Mouse (Mus musculus): Measurements from ENCODE around the gene 9130008F23Rik.

The 9130008F23Rik gene

DNA sequence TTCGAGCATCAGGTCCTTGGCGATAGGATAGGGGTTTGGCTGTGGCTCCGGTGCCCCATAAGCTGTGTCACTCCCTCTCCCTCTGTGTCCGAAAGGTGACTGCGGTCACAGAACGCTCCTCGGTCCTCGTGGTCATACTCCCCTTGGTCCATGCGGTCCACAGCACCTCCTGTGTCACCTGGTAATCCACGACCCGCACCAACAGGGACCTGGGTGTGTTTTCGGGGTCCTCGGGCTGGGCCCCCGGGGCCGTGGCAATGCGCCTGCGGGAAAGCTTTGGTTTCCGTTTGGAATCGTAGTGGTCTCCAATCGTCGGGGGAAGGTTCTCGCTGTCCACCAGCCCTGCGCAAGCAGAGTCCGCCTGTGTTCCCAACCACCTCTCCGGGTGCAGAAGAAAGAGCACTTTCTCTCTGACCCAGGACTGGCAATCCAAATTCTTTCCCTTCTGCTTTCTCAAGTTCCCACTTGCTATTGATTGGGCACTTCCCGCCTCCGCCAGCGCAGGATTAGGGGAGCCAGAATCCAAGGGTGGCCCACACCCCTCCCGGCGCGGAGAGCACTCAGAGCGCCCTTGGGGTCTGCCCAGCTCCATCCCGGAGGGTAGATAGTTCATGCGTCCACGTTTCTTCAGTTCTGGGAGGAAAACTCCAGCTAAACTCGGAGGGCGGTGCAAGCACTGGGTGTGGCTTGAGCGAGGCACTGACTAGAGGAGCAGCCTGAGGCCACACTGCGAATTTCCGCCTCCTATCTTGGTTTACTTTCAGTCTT is at the start of gene 9130008F23Rik:
Gene 9130008F23Rik (minus strand): TSS at position 636 of the 768 bp plus-strand sequence.
- peak; percentile 66 for DNase-seq

DNA sequence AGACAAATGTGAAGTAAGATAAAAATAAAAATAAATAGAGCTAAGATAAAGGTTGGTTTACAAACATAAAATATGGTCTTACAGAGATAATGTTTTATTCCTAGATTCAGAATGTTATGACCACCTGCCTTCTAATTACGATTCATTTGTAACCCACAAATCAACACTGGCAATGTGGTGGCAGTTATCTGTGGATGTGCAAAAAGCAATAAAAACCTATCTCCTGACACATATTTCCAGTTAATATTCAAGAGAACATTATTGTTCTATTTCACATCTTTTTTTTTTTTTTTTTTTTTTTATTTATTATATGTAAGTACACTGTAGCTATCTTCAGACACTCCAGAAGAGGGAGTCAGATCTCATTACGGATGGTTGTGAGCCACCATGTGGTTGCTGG is 35.1 kb upstream of the 9130008F23Rik start:
- DNase-seq: no peak

DNA sequence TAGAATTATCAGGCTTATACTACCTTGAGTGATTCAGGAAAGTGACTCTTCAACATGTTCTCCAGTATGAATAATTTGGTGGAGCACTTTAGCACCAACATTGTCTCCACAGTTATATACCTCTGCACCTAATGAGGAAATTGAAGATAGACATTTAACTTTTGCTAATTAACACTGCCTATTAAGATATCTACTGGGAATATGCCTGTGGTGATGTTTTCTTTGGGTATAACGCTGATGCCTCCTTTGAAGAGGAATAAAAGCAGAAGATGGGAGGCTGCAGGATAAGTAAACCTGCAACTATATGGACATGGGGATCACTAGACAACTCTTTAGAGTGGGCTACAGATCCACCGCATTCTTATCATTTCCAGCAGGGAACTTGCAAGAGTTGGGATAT is 33.9 kb upstream of the 9130008F23Rik start, which contains the start of gene Glyatl3:
Gene Glyatl3 (minus strand): TSS at position 101 of the 400 bp plus-strand sequence.
- no peak for DNase-seq

DNA sequence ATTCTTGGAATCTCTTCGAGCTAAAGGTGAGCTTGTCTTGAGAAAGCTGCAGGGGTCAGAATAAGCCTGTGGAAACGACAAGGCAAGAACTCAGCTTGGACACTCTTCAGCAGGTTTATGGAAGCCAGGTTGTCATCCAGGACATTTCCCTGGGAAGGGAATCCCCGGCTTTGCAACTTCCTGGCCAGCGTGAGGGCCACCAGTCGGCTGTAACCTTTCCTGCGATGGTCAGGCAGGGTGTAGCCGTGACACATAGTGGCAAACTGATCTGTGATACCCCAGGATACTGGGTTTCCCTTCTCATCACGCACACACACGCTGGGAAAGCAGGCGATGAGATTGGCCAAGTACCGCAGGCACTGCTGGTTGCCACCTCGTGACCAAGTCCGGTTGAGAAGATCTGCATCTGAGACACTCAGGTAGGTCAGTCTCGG is 24.4 kb upstream of the 9130008F23Rik start:
- DNase-seq: peak; percentile 18

DNA sequence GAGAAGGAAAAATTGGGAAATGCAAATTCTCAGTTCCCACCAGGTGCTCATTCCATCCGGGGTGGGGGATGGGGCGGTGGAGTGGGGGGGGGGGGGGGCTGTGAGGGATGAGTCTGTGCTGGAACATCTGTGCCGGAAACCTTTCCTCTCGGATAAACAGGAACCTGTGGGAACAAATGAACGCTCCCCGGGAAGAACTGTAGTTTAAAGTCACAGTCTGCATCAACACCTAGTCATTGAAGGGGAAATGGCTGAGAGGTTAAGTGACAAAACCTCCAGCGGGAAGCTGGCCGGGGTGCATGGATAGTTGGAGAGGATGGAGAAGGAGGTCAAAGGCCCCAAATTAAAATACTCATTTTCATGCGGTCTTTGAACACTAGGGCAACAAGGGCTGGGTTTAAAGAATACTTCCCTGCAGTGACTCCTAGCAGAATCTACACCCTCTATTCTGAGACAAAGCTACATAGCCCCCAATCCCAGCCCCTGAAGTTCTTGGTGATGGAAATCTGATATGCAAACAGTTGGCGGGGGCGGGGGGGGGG is 23.8 kb upstream of the 9130008F23Rik start:
- DNase-seq: peak; percentile 5

DNA sequence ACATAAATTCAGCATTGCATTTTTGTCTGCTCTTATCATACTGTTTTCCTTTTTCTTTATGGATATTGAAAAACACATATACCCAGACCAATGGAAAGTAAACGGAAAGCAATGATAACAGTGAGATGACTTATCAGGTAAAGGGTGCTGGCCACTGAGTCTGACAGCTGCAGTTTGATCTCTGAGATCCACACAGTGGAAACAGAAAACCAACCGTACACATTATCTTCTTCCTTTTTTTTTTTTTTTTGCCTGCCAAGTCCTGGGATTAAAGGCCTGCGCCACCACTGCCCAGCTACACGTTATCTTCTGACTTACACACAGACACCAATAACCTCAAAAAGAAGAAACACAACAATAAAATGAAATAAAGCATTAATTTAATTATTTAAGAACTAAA is 23.0 kb upstream of the 9130008F23Rik start:
- DNase-seq: no peak

DNA sequence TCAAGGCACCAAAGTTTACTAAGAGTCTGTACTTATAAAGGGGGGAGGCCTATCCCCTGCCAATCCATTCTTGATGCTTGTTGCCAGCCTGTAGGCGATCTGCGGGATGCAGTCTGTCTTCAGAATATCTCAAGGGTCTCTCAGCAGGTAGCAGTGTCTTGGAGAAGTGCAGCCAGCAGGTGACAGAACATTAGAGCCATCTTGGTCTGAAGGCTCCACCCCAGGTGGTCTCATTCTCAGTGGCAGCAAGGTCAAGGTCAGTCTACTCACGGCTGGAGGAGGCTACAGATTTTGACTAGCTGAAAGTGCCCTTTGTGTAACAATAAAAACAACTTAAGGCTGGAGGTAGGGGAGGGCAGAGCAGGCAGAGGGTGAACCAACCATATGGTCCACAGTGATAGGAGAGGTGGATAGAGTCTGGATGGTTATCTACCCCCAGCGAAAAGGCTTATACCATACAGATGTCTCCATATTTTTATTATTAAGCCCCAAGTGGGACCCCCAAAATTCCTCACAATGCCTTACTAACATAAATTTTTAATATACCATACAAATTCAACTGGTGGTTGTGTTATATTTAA is 19.5 kb upstream of the 9130008F23Rik start:
- DNase-seq: no peak

DNA sequence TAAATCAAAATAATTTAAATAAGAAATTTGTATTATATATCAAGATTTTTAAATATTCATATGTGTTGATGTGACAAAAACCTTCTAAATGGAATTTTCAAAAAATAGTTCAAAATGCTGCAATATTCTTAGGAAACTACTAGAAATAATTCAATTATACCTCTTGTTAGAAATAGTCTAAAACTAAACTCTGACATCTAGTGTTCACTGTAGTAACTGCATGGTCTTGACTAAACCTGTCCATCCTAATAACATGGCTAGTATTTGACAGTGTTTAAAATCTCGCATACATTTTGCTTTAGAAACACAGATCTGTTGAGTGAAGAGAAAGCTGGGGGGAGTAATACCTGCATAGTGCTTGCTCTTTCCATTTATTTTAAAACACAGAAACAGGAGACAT is 16.5 kb upstream of the 9130008F23Rik start:
- peak; percentile 46 for DNase-seq

DNA sequence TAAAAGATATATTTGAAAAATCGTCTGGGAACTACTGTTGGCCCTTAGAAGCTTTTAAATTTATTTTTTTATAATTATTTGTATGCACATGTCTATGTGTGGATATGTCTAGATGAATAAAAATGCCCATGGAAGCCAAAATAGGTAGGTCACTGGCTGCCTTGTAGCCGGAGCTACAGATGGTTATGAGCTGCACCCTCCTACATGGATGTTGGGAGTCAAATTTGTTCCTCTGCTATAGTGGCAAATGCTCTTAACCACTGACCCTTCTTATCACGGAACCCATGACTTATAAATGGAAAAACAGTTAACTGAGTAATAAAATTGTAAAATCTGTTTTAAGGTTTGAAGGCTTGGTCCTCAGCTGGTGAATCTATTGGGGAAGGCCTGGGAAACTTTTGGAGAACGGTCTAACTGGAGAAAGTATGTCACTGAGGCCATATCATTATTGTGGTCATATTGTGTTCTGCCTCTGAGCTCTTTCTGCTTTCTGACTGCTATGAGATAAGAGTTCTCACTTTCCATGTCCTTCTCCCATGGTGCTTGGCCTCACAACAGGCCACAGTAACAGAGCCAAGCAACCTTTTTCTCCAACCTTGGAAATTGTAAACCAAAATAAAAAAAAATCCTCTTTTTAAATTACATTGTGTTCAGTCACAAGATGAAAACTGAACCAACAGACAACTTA is 7.6 kb upstream of the 9130008F23Rik start:
- no peak for DNase-seq

DNA sequence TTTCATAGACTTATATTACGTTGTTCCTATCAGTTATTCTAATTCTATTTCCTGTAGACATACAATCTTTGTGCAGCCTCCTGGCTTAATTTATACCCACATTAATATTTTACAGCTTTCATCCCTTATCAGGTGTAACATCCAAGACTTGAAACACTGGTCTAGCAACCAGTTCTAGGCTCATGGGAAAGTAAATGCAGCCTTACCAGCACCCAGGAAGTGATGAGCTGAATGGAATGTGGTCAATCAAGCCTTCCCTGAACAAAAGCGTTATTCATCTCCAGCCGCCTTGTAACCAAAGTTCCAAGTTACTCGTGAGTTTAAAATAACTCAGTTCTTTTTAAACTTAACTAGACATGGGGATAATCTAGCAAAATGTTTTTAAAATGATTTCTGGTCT is 4.8 kb upstream of the 9130008F23Rik start:
- DNase-seq: no peak

DNA sequence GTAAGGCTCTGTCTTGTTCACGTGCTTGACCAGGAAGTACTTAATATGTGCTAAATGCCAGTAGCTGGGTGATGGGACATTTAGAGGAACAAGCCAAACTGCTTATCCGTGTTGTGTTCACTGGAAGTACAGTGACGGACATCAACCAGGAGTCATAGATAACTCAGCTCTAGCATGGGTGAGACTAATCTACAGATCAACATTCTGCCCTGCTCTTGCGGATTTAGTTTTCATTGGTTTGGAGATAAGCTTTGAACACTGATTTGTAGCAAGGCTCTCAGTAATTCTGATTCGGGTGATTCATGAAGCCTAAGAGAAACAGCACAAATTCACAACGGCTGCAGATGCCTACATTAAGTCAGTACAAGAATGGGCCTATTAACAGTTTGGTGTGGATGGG is 1.8 kb upstream of the 9130008F23Rik start:
- no peak for DNase-seq

DNA sequence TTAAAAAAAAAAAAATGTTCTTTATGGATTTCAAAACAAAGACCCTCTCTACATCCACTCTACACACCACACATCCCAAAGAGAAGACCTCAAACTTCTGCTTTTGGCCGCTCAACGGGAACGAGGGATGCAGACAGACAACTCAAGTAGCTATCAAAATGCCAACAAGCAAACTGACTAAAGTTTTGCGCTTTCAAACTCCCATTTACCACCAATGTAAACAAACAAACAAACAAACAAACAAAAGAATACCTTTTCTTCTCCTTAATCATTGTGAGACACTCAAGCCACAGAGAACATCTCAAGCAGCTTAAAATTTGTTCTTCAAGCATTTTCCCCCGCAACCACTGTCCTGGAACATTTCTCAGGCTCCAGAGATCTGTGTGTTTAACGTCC is 833 bp downstream of the 9130008F23Rik start:
- no peak for DNase-seq

DNA sequence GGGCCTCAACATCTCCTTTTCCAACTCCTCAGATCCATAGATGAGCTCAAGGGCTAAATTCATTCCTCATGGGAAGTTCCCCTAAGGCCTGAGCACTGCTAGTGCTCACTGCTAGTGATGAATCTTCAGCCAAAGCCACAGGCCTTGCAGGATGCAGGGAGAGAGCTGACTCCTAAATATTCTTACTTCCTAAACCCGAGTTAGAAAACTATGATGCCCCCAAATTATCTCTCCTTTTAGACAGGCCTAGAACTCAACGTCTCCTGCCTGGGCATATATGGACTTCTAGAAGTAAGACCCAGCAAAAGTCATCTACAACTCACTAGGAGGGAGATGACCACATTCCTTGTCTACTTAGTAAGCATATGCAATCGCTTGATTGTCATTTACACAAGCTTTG is 2.6 kb downstream of the 9130008F23Rik start:
- DNase-seq: no peak

DNA sequence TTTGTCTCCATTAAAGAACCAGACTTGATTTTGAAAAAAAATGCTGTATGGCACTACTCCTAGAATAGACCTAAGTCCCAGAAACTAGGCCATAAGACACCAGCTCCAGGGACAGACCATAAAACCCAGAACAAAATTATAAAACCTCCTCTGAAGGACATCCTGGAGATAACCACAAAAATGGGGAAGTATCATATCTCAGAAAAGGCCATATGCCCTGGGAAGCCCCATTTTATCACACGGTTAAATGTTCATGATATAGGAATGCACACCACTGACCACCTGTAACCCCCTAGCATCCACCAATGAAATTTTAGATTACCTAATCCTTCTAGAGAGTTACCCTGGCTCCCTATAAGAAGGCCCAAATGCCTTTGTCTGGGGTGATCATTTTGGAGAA is 4.8 kb downstream of the 9130008F23Rik start:
- DNase-seq: no peak

DNA sequence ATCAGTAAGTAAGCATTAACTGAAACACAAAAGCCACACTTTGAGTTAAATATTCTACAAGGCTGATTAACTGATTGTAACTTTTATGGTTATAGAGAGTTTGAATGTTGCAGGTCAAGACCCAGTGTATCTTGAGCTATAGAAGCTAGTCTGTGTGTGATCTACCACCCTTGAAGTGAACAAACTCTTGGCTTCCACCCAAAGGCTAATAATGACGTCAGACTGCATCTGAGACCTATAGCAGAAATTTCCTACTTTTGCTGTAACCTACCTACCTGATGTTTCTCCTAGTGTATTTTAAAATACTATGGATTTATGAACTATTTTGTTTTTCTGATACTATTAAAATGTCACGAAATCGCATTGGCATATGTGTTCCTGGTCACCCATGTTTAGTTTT is 5.7 kb downstream of the 9130008F23Rik start:
- DNase-seq: no peak

DNA sequence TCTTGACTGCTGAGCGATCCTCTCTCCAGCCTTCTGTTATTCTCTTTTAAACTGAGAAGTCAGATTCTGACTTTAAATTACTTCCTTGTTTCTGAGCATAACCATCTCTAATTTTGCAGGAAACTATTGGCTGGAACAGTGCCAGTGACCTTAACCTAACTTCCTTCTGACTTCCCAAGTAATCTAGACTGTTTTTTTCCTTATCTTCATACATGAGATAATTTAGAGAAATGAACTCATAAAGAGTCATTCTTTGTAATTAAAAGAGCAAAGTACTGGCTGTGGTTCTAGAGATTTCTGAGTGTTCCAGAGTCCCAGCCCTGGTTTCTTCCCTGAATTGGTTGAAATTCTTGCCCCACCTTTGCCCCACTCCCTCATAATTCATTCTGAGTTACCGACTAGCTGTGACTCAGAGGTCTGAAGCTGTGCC is 6.8 kb downstream of the 9130008F23Rik start:
- peak; percentile 16 for DNase-seq

DNA sequence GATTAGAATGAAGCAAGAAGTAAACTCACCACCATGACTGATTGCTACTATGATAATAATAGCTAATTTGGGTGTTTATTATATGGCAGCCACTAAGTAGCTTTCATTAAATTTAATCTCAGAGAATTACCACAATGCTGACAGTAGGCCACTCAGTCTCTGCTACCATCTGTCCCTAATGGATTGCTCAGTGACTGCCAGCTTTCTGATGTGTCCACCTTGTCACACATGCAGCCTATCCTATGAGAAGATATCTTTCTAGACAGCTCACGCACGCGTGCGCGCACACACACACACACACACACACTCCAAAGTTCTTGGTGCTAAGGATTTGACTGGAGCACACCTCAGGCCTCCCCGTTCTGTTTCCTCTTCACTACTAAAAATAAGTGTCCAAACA is 7.7 kb downstream of the 9130008F23Rik start:
- no peak for DNase-seq

DNA sequence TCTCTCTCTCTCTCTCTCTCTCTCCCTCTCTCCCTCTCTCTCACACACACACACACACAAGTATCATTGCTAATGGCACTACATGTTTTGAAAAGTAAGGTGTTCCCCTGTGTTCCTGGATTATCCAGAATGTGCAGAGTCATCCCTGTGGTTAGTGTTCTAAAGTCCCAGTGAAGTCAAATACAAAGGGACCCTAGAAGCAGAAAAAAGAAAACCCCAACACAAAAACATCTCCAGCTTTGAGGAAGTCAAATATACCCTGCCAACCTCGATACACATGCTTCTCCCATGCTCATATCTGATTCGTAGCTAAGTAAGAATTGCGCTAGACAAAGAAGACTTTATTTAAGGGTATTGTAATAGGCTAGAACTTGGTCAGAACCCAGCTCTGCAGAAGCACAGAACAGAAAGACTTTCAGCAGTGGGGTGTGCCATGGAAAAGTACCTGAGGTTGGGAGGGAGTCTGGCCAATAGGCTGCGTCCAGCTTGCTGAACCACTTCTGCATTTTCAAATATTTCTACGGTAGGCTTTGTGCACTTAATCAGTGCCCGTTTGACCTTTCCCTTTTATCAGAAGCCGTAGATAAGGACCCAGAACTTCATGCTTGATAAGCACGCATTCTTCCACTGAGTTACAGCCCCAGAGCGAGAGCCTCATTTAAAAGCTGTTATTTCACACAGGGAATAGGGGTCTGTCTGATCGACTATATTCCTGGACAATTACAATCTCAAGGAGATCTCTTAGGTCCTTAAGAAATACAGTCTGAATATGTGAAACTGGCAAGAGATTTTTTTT is 11.2 kb downstream of the 9130008F23Rik start:
- no peak for DNase-seq

DNA sequence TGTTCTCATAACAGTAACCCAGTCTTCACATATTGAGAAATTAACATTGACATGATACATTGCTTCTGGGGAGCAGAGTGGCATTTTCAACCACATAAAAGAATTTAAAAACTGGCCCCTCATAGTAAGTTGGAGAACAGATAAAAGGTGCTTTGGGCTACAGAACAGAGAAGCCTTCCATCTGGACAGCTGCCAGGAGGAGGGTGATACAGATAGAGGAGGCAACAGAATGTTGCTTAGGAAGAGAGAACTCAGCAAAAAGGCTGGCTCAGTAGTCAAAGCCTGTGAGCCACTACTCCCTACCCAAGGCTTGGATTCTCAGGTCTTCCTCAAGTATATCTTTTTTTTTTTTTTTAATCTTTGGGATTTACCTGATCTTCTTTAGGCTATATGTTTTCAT is 25.3 kb downstream of the 9130008F23Rik start:
- no peak for DNase-seq

DNA sequence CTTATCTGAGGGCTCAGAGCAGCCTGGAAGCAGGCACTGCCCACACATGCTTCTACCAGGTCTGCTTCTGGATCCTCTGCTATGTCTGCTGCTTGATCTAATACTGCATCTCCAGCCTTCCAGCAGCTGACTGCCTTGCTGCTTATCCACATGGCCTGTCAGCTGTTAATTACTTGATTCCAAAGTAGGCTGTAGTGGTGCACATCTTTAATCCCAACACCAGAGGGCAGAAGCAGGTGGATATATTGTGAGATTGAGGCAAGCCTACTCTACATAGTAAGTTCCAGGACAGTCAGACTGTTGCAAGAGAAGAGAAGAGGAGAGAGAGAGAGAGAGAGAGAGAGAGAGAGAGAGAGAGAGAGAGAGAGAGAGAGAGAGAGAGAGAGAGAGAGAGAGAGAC is 43.1 kb downstream of the 9130008F23Rik start:
- peak; percentile 21 for DNase-seq

DNA sequence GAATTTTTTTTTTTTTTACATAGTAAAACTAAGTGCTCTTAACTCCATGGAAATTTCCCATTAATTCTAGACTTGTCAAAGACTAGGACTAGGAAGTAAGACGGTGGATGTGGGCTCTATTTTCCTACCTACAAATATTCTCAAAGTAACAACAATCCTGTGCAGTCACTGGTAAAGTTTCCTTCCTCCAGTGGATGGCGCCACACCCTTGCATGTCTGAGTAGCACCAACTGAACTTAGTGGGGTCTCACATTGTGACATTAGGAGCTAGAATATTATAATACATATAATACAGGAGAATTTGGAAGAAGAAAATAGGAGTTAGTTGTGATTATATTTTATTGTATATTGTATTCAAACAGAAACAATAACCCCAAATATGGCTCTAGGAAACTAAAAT is 48.5 kb downstream of the 9130008F23Rik start:
- DNase-seq: peak; percentile 4
